Mouse (Mus musculus) naive thymus-derived CD4-positive, alpha-beta T cell, adult 2 months (primary cell): ENCODE measurements around the gene Med24.
"Not testable (repeated sequence)": the region's sequence is repeated elsewhere in the genome, so short reads cannot be mapped to it uniquely, and the experiment has no call there.

Experiments used
- DNase-seq: peaks from one replicate; pipeline ENCODE4 v3.0.0-alpha.2; 2011; ENCODE audit warnings: low read depth

Med24 gene

DNA sequence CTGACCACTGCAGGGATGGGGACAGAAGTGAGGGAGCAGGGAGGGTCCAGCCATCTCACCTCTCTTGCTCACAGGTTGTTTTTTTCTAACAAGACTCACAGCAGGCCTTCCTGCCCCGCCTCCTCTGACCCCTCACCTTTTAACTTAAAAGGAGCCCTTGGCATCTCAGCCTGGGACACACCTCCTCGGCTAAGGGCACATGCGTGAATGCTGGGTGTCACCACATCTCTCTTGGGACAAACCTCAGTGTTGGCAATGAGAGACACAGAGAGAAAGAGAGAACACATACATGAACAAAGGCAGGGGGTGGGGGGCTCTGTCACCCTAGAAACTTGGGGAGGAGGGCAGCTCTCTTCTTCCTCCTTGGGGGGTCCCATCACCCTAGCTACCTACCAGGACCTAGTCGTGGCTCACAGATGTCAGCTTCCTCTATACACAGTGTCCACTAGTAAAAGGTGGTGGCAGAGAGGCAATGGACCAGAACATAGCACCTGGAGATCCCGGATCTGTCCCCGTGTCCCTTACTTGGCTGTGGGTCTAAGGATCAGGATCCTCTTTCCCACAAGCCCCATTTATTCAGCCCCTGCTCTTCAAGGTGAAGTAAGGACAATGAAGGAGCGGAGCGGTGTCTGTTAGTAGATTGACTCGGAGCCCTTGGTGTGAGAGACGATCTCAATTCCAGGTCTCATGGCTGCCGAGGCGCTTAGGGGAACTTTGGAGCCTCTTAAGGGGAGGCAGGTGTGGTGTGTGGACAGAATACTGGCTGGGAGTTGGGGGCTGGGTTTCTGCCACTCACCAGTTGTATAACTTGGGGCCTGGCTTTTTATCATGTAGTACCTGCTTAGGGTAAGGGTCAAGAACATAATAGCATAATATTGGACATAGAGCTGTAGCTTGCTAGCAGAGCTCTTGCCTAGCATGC, 17.0 kb upstream of the Med24 start:
- DNase-seq, result peak; percentile 52

DNA sequence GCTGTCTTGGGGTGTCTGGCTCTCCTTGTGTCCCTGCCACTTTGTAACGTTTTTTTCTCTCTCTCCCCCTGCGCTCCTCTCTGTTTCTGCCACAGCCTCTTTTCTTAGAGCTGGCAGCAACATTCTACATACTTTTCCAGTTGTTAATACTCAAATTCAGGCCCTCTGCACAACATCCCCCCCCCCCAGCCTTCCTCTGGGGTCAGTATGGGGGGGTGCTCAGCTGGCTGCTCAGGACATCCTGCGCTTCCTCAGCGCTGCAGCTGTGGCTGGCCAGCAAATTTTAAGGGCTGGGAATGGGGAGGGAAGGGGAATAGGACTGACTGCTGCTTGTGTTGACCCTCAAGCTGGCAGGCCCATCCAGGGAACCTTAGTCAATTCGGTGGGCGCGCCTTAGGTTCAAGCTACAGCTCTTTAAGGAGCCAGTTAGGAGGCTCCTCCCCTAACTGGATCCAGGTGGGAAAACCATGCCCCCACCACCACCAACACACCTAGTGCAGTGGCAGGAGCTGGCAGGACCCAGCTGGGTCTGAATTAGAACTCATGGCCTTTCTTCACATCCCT, 15.3 kb upstream of the Med24 start:
- no peak for DNase-seq

DNA sequence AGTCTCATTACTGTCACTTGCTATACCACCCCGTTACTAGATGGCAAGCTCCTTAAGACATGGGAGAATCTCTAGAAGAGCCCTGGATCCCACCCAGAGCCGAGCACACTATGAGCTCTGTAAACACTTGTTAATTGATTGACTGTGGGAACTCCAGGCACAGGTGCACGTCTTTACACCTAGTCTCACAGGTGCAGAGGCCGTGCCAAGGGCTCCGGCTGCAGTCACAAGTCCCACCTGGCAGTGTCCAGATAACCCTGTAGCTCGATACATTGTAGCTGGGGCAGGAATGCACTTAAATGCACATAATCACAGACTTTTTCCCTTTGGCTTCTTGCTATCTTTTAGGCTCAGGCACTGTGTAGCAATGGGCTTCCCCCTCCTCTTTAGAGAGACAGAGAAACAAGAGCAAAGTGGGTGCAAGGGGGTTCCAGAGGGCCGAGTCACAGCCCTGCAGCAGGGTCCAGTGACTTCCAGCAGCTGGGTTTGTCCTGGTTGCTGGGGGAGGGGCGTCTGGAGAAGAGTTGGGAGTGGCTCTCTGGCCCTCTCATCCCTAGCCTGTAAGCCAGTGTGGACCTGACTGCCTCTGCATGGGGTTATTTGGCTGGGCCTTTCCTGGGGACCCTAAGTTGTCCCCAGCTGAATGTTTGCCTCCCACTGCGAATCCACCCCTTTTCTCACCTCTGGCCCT, 14.6 kb upstream of the Med24 start:
- DNase-seq, result no peak

DNA sequence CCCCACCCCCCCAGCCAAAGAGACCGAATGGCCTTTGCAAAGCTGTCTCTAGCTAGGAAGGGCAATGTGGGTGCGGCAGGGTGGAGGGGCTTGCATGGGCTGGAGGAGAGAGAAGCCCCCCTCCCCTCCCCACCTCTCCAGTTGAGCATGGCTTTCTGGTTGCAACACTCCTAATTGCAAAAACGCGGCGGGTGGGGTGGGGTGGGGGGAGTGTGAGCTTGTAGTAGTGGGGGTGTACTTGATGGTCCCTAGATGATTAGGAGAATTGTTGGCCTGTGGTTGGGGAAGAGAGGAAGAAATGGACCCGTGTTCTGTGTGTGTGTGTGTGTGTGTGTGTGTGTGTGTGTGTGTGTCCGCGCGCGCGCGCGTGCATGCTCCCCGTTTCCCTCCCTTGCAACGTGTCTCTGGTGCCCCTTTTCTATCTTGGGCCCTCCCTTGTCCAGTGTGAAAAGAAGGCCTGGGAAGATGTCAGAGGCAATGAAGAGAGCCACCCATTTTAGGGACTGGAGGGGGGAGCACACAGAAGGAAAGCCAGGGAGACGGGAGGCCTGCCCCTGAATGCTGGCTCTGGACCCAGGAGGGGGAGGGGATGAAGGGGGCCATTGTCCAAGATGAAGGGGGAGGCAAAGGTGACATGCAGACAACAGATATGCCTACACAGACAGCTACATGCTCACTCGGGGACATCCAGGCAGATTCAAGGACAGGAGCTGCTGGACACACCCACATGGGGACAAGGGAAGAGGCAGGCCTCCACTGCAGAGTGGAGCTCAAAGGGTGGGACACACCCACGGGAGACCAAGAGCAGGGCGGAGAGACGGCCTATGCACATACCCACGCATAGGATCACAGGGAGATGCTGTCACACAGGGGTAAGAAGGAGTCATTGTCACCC, 13.4 kb upstream of the Med24 start:
- DNase-seq, result peak; percentile 50

DNA sequence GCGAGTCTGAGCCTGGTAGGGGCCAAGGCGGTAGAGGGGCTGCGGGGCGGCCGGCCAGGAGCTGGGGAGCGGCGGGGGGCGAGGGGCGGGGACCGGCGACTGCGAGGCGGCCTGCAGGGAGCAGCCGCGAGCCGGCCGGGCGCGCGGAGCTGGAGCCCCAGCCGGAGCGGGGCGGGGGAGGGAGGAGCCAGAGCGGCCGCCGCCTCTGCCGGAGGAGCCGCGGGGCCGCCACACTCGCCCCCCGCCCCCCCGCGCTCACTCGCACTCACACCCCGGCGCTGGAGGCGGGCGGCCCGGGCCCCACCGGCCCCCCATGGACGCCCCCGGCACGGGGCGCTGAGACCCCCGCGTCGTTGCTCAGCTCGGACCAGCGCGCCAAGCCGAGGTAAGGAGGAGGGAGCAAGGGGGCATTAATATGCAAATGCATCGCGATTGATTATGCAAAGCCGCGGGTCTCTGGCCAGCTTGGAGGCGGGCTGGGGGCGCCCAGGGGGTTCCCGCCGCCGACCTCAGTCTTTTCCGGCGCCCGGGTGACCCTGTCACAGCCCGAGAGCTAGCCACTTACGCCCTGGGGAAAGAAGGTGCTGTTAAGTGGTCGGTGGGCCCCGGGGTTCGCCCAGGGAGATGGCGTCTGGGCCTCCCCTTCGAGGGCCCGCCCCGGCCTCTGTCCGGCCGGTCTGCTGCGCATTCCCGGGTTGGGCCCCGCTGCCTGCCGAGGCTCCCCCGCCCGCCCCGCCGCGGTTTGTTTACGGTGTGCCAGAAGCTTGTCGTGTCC, 12.6 kb upstream of the Med24 start:
- DNase-seq, result peak; percentile 80

DNA sequence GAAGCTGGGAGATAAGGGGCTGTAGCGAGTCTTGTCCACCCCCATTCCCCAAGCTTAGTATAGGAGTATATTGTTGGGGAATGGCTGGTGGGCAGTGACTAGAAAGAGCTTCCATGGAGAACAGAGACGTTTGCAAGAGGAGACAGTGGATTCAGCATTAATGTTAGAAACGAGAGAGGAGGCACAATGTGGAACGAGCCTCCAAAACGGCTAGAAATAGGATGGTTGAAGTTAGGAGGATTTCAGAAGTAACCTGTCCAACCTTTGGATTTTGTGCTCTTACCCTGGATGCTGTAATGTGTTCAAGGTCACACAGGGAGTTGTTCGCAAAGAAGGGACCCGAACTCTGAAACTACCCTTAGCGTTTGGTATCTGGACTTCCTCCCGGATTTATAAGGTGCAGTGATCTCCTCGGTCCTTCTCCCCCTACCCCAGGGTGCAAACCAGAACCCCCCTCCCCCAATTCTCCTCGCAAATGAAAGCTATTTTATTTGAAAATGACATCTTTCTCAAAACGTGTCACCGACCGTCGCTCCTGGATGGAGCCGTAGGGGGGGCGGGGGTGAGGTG, 11.9 kb upstream of the Med24 start:
- DNase-seq, result peak; percentile 46

DNA sequence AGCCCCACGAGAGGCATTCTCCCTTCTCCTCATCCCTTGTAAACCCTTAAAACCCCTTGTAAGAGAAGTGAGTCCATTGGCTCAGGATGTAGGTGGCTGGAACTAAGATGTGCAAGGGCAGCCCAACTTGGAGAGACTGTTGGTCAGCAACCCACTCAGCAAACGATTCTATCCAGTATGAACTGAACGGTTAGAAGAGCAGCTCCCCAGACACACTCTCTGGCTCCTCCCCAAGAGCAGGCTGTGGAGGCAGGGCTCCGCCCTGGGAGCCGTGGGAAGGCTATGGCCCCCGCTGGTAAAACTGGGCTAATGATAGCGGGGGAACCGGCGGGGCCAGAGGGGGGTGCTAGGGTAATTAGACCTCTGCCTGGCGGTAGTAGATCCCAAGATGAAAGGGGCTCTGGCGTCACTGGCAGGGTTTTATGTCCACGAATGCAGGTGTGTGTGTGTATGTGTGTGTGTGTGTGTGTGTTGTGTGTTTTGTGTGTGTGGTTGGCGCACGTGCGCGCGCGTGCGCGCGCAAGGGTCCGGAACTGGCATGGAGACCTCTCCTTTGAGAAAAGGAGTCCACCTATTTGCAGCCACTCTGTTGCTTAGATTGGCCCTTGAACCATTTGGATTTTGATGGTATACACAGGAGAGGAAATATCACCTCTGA, 11.3 kb upstream of the Med24 start, which contains the start of gene Thra:
TSS of gene Thra (plus strand) at position 246 of the 658 bp plus-strand sequence.
- peak; percentile 62 for DNase-seq

DNA sequence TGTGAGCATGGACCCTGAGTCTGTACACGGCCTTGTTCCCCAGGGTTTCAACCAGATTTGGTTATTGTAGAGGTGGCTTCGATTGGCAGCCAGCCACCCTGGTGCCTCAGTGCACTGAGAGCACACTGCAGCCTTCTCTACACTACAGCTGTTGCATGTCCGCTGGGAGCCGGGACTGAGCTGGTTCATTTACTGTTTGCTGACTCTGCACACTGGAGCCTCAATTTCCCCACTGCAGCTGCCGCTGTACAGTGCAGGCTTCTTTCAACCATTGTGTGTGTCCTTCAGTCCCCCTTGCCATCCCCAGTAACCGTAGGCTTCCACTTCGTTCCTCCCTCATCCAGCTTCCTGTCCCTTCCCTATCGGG, 10.8 kb upstream of the Med24 start:
- no peak for DNase-seq

DNA sequence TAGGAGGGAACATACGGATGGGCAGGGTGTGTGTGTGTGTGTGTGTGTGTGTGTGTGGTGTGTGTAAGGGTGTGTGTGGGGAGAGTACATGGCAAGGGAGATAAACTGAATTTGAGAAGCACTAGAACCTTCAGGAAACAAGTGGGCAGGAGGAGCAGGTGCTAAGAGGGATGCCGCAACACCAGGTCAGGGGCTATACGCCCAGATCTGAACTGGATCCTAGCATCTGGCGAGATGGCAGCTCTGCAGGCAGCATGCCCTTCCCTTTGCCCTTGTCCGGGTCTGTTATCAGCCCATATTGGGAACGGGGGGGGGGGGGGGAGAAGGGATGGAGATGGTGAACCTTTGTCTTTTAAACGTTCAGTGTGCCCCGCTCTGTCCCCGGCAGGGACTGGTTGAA, 9.7 kb upstream of the Med24 start:
- no peak for DNase-seq

DNA sequence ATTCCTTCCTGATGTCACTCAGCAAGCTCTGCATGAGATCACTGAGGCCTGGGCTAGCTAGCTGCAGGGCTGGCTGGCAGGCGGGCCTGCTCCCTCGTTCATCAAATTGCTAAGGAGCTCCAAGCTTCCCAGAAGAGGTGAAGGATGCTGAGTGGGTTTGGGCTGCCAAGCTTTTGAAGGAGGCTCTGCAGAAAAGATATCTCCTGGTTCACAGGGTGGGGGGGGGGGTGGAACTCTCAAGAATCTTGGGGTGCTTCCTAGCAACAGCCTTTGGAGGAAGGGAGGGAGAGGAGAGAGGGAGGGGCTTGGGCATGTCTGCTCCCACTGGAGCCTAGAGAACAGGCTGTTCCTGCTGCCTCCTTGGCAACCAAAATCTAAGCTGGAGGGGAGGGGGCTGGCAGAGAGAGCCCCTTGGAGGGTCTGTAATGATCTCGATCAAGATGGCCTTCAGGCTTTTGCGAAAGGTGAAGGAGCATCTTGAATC, 9.2 kb upstream of the Med24 start:
- no peak for DNase-seq

DNA sequence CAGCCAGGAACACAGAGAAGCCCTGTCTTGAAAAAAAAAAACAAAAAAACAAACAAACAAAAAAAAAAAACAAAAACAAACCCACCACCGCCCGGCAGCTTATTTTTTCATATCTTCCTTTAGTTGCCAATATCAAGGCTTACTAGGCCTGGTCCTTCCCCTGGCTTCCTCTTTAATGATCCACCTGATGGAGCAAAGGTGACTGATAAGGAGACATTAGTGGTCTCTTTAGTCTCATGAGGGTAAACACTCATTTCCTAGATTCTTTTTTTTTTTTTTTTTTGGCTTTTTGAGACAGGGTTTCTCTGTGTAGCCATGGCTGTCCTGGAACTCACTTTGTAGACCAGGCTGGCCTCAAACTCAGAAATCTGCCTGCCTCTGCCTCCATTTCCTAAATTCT, 8.0 kb upstream of the Med24 start:
- not testable (repeated sequence) for DNase-seq

DNA sequence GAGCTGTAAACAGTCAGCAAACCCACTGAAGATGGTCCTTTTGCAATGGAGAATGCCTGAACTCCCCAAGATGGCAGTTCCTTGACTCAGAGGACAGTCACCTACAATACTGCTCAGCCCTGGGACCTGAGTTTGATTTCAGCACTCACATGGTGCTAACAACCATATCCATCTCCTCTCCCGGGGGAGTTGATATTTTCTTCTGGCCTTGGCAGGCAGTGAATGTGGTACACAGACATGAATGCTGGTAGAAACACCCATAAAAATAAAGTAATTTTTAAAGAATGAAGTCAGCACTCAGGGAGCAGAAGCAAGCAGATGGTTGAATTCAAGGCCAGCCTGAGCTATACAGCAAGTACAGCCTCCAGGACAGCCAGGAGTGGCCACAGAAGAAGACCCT, 6.9 kb upstream of the Med24 start:
- no peak for DNase-seq

DNA sequence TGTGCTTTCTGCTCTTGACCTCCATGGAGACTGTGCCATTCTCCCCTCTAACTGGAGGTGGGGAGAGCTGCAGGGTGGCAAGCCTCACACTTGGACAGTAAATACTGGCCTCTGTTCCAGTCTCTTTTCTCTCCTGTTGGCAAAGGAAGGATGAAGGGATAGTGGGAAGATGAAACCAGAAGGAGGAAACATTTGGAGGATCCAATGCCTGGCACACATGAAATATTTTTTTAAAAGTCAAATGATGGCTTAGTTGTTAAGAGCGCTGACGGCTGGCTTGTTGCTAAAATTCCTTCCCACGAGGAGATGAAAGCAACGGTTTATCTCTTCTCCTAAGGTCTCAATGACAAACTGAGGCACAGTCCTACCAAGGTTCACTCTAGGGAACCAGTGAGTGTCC, 5.9 kb upstream of the Med24 start:
- DNase-seq, result no peak

DNA sequence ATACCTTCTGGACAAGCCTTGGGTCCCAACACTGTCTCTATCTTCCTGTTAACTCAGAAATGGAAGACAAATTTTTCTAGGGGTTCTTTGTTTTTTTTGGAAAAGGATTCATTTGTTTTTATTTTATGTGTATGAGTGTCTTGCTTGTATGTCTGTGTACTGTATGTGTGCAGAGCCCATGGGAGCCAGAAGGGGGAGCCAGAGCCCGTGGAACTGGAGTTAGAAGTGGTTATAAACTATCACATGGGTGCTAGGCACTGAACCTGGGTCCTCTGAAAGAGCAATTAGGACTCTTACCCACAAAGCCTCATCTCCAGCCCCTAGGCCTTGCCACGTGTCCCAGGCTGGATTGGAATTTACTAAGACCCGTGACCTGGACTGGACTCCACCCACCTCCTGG, 4.8 kb upstream of the Med24 start:
- DNase-seq, result no peak

DNA sequence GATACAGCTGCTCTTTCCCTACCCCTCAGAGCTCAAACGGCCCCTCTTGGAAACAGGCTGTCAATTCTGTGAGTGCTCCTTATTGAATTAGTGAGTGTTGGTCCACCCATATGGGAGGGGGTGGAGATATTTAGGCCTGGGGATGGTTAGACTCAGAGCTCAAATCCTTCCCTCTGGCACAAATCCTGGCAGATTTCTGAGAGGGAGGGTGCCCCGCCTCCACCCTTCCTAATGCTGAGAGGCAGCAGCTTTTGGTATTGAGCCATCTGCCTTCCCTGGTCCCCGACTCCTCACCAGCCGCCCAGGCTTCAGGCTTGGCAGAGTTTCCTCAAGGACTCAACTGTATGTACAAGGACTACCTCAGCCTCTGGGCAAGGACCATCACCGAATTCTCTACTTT, 1.9 kb upstream of the Med24 start:
- DNase-seq, result no peak

DNA sequence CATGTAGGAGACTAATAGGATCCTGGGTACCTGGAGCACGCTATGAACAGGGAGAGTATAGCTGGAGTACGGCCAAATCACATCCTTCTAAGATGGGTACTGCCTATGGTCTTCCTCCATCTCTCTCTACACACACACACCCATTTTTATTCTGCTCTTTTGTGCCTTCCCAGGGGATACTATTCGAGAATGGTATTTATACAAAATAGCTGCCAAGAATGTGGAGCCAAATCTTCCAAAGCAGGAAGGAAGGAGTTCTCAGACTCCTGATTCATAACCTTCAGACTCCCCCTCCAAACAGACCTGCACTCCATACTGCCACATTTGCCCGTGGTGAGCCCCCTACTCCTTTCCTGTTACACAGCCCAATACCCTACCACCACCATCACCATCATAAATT, 1.5 kb upstream of the Med24 start:
- no peak for DNase-seq

DNA sequence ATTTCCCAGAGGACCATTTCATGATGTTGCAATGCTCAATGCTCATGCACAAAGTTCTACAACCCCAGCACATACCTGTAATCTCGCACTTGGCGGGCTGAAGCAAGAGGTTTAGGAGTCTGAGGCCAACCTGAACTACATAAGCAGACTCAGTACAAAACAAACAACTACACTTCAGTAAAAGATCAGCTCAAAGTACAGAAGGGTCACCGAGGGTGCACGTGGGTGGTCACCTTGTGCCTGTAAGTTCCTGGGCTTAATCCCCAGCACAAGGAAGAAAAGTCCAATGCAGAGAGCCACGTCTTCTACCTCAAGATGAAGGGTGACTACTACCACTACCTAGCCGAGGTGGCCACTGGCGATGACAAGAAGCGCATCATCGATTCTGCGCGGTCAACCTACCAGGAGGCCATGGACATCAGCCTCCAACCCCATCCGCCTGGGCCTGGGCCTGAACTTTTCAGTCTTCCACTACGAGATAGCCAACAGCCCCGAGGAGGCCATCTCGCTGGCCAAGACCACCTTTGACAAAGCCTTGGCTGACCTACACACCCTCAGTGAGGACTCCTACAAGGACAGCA, 3.2 kb downstream of the Med24 start:
- DNase-seq, result no peak

DNA sequence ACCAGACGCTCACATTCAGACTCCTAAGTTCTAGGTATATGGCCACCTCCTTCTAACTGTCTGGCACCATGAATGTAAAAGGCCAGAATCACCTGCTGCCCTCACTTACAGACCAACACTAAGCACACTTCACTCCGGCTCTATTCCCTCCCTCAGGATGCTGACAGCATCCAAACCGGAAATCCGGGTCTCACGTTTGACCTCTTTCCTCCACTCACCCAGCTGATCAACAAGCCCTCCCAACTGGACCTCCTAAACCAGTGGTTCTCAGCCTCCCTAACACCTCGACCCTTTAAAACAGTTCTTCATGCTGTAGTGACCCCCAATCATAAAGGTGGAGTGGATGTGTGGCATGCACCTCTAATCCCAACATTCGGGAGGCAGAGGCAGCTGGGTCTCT, 6.1 kb downstream of the Med24 start:
- no peak for DNase-seq

DNA sequence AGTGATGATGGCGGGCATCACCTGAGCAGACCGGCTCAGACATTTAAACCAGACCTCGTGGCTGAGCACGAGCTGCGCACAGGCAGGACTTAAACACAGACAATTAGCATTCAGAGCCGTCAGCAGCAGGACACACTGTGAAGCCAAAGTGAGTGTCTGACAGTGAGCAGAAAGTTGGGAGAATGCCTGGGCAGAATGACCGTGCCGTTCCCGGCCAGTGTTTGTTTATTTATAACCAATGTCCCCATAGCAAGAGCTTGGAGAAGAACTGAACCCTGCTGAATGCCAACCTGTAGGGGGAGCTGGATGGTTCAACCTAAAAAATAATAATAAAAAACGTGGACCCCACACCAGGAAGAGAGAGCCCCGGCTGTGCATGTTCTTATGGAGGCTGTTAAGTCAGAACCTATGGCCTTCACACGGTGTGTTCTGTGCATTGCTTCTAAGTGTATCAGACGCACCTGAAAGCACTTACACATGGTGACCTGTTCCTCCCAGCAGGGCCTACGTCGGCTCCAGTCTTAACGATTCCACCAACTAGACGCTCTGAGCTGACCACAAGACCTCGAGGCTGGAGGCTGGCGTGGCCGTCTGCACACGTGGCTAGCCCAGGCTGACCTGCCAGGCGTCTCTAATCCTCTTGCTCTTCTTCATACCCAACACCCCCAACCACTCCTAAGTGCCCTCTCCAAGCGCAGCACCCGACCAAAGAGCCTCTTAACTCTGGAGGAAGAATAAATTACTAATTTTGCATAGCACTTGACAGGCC, 7.6 kb downstream of the Med24 start:
- no peak for DNase-seq
